Mouse (Mus musculus): ENCODE results near the gene Zfp213. TPM values are rescaled to one million over a fixed set of nuclear protein-coding genes. Genes with fewer than 3 reads are reported as not detected.
A peak's percentile ranks its signal among the peaks of the same experiment; 100 is the strongest.

Gene Zfp213
- polyA plus RNA-seq, 1 experiment from 2014 or later = 16.8 TPM

- no peak for TF ChIP-seq CTCF (IDR thresholded peaks at IDR 0.05; ENCODE audit: low read depth)
- Histone ChIP-seq H3K9me3 (replicated peaks; ENCODE audit: low read length) (no peaks in the 10 kb centered on the region), H3K36me3 (ENCODE audit: insufficient read depth, low read length) (no peaks in the 10 kb centered on the region), H3K4me2 (ENCODE audit: low read length) (peak overlapping the region; percentile 64), H3K4me3 (replicated peaks; ENCODE audit: low read depth, low read length) (peak overlapping the region; percentile 87), H3K27ac (peak overlapping the region; percentile 90), H3K9ac (ENCODE audit: low read depth, low read length) (peak overlapping the region; percentile 78), H3K4me1 (replicated peaks; ENCODE audit: insufficient read depth, low read length) (peaks cover 8% of the 10 kb centered on the region), H3K27me3 (ENCODE audit: insufficient read depth, low read length) (no peaks in the 10 kb centered on the region)
- under 1% methylated on average over 42 of the region's 42 CpGs for WGBS
- ATAC-seq (replicated peaks; ENCODE audit: low FRiP score, low read depth) (peak; percentile 35), DNase-seq (ENCODE audit: low spot score) (peak; percentile 91)
Measured at GRCm38 (mm10) chr17:23546702-23547505, 17.1 kb downstream of the Zfp213 start.

- 1% methylated on average over 20 of the region's 20 CpGs for WGBS
- Histone ChIP-seq H3K4me2 (ENCODE audit: low read length) (peak overlapping the region; percentile 64), H3K9ac (ENCODE audit: low read depth, low read length) (peak overlapping the region; percentile 78), H3K9me3 (replicated peaks; ENCODE audit: low read length) (no peaks in the 10 kb centered on the region), H3K27ac (peak overlapping the region; percentile 90), H3K27me3 (ENCODE audit: insufficient read depth, low read length) (no peaks in the 10 kb centered on the region), H3K4me1 (replicated peaks; ENCODE audit: insufficient read depth, low read length) (peaks cover 8% of the 10 kb centered on the region), H3K36me3 (ENCODE audit: insufficient read depth, low read length) (no peaks in the 10 kb centered on the region), H3K4me3 (replicated peaks; ENCODE audit: low read depth, low read length) (peak overlapping the region; percentile 87)
- ATAC-seq (replicated peaks; ENCODE audit: low FRiP score, low read depth) = peak; percentile 55
- DNase-seq (ENCODE audit: low spot score) = peak; percentile 82
- no peak for TF ChIP-seq CTCF (IDR thresholded peaks at IDR 0.05; ENCODE audit: low read depth)
Measured at GRCm38 (mm10) chr17:23546333-23546701, 17.7 kb downstream of the Zfp213 start.

- Histone ChIP-seq H3K4me1 (replicated peaks; ENCODE audit: insufficient read depth, low read length) (peaks cover 8% of the 10 kb centered on the region), H3K27ac (no peak overlapping the region), H3K4me3 (replicated peaks; ENCODE audit: low read depth, low read length) (0 out of 2 replicates have a peak overlapping the region, but pooled peaks have one; percentile 87), H3K36me3 (ENCODE audit: insufficient read depth, low read length) (no peaks in the 10 kb centered on the region), H3K4me2 (ENCODE audit: low read length) (0 out of 2 replicates have a peak overlapping the region, but pooled peaks have one; percentile 64), H3K9ac (ENCODE audit: low read depth, low read length) (no peak overlapping the region), H3K27me3 (ENCODE audit: insufficient read depth, low read length) (no peaks in the 10 kb centered on the region), H3K9me3 (replicated peaks; ENCODE audit: low read length) (no peaks in the 10 kb centered on the region)
- no peak for TF ChIP-seq CTCF (IDR thresholded peaks at IDR 0.05; ENCODE audit: low read depth)
- ATAC-seq (replicated peaks; ENCODE audit: low FRiP score, low read depth) (no peak), DNase-seq (ENCODE audit: low spot score) (no peak)
- 29% methylated on average over 6 of the region's 6 CpGs for WGBS
Measured at GRCm38 (mm10) chr17:23545841-23546240, 18.2 kb downstream of the Zfp213 start.

- H3K36me3 ChIP-seq (ENCODE audit: insufficient read depth, low read length) = no peaks in the 10 kb centered on the region
- no peak for TF ChIP-seq CTCF (IDR thresholded peaks at IDR 0.05; ENCODE audit: low read depth)
- no peaks in the 10 kb centered on the region for H3K27me3 ChIP-seq (ENCODE audit: insufficient read depth, low read length)
- no peak overlapping the region for H3K4me2 ChIP-seq (ENCODE audit: low read length)
- no peaks in the 10 kb centered on the region for H3K9me3 ChIP-seq (replicated peaks; ENCODE audit: low read length)
- ATAC-seq (replicated peaks; ENCODE audit: low FRiP score, low read depth) (no peak), DNase-seq (ENCODE audit: low spot score) (no peak)
- no peak overlapping the region for H3K27ac ChIP-seq
- H3K4me1 ChIP-seq (replicated peaks; ENCODE audit: insufficient read depth, low read length) = peaks cover 8% of the 10 kb centered on the region
- no peak overlapping the region for H3K9ac ChIP-seq (ENCODE audit: low read depth, low read length)
- 89% methylated on average over 1 of the region's 1 CpGs for WGBS
- H3K4me3 ChIP-seq (replicated peaks; ENCODE audit: low read depth, low read length) = no peak overlapping the region
Measured at GRCm38 (mm10) chr17:23544766-23545165, 19.3 kb downstream of the Zfp213 start.

- H3K27me3 ChIP-seq (ENCODE audit: insufficient read depth, low read length) = 0 out of 2 replicates have a peak, but pooled peaks cover 5% of the 10 kb centered on the region
- WGBS = 70% methylated on average over 4 of the region's 4 CpGs
- ATAC-seq (replicated peaks; ENCODE audit: low FRiP score, low read depth) (no peak), DNase-seq (ENCODE audit: low spot score) (no peak)
- H3K9ac ChIP-seq (ENCODE audit: low read depth, low read length) = no peak overlapping the region
- H3K4me1 ChIP-seq (replicated peaks; ENCODE audit: insufficient read depth, low read length) = peaks cover 3% of the 10 kb centered on the region; the same call in 1 of the 2 replicates
- H3K36me3 ChIP-seq (ENCODE audit: insufficient read depth, low read length) = no peaks in the 10 kb centered on the region
- TF ChIP-seq CTCF (IDR thresholded peaks at IDR 0.05; ENCODE audit: low read depth) = no peak
- no peak overlapping the region for H3K4me2 ChIP-seq (ENCODE audit: low read length)
- H3K9me3 ChIP-seq (replicated peaks; ENCODE audit: low read length) = no peaks in the 10 kb centered on the region
- no peak overlapping the region for H3K27ac ChIP-seq
- no peak overlapping the region for H3K4me3 ChIP-seq (replicated peaks; ENCODE audit: low read depth, low read length)
Measured at GRCm38 (mm10) chr17:23543983-23544382, 20.1 kb downstream of the Zfp213 start.

GRCm38 (mm10) chr17:23543325-23543724 lies 20.7 kb downstream of the Zfp213 start:
- peaks cover 10% of the 10 kb centered on the region for H3K27me3 ChIP-seq (ENCODE audit: insufficient read depth, low read length)
- peaks cover 4% of the 10 kb centered on the region for H3K4me1 ChIP-seq (replicated peaks; ENCODE audit: insufficient read depth, low read length)
- no peaks in the 10 kb centered on the region for H3K36me3 ChIP-seq (ENCODE audit: insufficient read depth, low read length)
- H3K4me2 ChIP-seq (ENCODE audit: low read length) = no peak overlapping the region
- no peak overlapping the region for H3K27ac ChIP-seq
- ATAC-seq (replicated peaks; ENCODE audit: low FRiP score, low read depth) = no peak
- WGBS = 17% methylated on average over 5 of the region's 5 CpGs
- H3K9me3 ChIP-seq (replicated peaks; ENCODE audit: low read length) = no peaks in the 10 kb centered on the region
- peak; percentile 36 for DNase-seq (ENCODE audit: low spot score)
- no peak for TF ChIP-seq CTCF (IDR thresholded peaks at IDR 0.05; ENCODE audit: low read depth)
- no peak overlapping the region for H3K9ac ChIP-seq (ENCODE audit: low read depth, low read length)
- H3K4me3 ChIP-seq (replicated peaks; ENCODE audit: low read depth, low read length) = no peak overlapping the region

Measured in kidney, postnatal 0 days (tissue).